Mouse (Mus musculus): ENCODE measurements around the gene Cyp2d9. TPM values are rescaled to one million over a fixed set of nuclear protein-coding genes. Genes with fewer than 3 reads are reported as not detected.
"Not testable (repeated sequence)": the region's sequence is repeated elsewhere in the genome, so short reads cannot be mapped to it uniquely, and the experiment has no call there.

The Cyp2d9 gene
- polyA plus RNA-seq, 1 experiment from 2014 or later = not detected

DNA sequence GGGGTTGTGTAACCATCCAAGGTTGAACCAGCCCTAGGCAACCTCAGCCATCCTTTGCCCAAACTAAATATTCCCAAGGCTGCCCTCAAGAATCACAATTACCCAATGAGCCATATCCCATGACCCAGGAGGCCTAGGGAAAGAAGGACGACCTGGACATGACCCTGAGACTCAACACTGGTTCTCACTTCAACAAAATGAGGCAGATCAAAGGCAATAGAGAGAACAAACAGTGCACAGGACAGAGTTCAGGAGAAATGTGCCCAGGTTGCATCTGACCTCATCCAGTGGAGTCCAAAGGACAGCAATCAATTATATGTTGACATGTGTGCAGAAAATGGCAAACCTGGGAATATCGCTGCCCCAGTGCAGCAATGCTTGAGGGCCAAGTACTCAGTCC, 16.8 kb downstream of the Cyp2d9 start:
- not testable (repeated sequence) for H3K27me3 ChIP-seq; H3K9me3 ChIP-seq (replicated peaks); H3K4me1 ChIP-seq (replicated peaks); H3K9ac ChIP-seq; H3K4me3 ChIP-seq; H3K27ac ChIP-seq; H3K36me3 ChIP-seq; H3K4me2 ChIP-seq; ATAC-seq (replicated peaks; ENCODE audit: insufficient number of reproducible peaks, insufficient read depth, low FRiP score, low read depth)
- WGBS = 66% methylated on average over 2 of the region's 2 CpGs

DNA sequence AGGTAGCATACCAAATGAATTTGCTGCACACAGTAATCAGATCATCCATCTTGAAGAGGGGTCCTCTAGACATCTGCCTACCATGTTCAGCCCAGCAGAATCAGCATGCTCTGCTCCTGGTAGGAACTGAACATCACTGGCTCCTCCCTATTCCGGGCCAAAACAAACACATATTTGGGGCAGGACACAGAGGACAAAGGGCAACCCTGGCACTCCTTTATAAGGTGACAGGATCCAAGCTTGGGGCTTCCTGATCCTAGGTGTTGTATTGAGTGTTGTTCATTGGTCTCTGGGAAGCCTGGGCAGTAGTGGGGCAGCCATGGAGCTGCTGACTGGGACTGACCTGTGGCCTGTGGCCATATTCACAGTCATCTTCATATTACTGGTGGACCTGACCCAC, 18.9 kb downstream of the Cyp2d9 start:
- not testable (repeated sequence) for ATAC-seq (replicated peaks; ENCODE audit: insufficient number of reproducible peaks, insufficient read depth, low FRiP score, low read depth); H3K27ac ChIP-seq; H3K27me3 ChIP-seq; H3K4me3 ChIP-seq; H3K9me3 ChIP-seq (replicated peaks); H3K36me3 ChIP-seq; H3K9ac ChIP-seq; H3K4me1 ChIP-seq (replicated peaks); H3K4me2 ChIP-seq
- 73% methylated on average over 1 of the region's 1 CpGs for WGBS

DNA sequence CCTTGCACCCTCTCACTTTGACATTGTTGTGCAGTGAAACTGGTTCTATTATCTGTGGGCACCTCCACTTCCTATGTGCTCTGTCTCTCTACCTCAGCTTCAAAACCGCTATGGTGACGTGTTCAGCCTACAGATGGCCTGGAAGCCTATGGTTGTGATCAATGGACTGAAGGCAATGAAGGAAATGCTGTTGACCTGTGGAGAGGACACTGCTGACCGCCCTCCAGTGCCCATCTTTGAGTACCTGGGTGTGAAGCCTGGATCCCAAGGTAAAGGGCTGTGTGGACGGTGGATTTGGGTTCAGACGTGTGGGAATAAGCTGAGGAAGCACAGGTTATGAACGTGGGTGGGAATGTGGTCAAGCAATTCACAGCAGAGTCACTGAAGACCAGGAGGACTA, 20.3 kb downstream of the Cyp2d9 start:
- WGBS = 79% methylated on average over 6 of the region's 6 CpGs
- not testable (repeated sequence) for H3K9ac ChIP-seq; H3K4me1 ChIP-seq (replicated peaks); H3K9me3 ChIP-seq (replicated peaks); H3K27me3 ChIP-seq; ATAC-seq (replicated peaks; ENCODE audit: insufficient number of reproducible peaks, insufficient read depth, low FRiP score, low read depth); H3K4me3 ChIP-seq; H3K27ac ChIP-seq; H3K4me2 ChIP-seq; H3K36me3 ChIP-seq

DNA sequence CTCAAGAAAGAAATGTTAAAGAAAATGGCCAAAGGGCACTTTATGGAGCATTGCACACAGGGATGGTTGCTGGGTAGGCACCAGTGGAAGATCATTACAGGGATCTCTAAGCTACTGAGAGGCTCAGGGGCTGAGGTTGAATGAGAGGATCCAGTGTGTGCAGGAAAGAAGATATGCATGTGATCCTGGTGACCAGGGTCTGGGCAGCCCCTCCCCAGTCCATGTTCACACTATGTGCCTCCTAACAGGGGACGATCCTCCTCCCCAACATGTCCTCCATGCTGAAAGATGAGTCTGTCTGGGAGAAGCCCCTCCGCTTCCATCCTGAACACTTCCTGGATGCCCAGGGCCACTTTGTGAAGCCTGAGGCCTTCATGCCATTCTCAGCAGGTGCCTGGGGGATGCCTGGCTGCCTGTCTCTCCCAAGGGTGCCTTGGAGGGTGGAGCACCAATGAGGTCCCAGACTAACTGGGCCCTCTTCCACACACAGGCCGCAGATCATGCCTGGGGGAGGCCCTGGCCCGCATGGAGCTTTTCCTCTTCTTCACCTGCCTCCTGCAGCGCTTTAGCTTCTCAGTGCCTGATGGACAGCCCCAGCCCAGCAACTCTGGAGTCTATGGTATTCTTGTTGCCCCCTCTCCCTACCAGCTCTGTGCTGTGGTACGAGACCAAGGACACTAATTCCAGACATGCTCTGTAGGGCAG, 23.0 kb downstream of the Cyp2d9 start:
- not testable (repeated sequence) for H3K4me3 ChIP-seq; H3K27me3 ChIP-seq; H3K36me3 ChIP-seq; ATAC-seq (replicated peaks; ENCODE audit: insufficient number of reproducible peaks, insufficient read depth, low FRiP score, low read depth); H3K9me3 ChIP-seq (replicated peaks); H3K4me2 ChIP-seq; H3K9ac ChIP-seq; H3K4me1 ChIP-seq (replicated peaks); H3K27ac ChIP-seq
- WGBS = 71% methylated on average over 6 of the region's 6 CpGs

DNA sequence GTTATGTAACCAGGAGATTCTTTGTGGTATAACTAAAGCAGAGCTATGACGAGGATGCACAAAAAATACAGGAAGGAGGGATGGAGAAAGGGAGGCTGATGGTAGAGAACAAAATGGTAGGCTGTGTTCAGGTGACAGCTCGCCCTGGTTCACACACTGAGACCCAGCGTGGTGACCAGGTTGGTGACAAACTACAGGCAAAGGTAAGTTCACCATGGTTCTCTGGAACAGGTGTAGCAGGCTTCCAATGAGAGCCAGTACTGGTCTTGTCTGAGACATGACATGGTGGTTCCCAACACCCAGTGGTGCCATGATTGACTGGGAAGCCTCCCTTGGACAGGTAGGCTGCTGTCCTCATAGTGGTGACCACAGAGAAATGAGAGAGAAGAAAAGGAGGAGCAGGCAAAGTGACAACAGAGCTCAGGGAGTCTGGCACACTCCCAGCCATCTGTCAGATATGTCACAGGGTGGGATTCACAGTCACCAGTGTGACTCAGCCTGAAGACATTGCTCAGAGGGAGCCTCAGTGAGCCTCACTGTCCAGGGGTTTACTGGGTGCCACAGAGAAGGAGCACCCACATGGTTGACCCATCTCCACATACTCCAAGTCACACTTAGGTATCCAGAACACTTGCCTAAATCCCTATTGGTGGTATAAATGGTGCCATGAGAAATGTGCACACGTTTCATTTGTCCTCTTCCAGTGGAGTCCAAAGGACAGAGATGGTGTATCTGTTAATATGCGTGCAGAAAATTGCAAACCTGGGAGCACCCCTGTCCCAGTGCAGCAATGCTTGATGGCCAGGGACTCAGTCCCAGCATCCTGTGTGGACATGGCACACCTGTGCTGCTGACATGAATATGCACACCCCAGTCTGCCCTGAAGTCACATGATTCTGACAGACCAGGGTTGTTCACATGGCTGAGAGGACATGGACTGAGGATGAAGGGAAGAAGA, 24.1 kb downstream of the Cyp2d9 start:
- no peak for ATAC-seq (replicated peaks; ENCODE audit: insufficient number of reproducible peaks, insufficient read depth, low FRiP score, low read depth)
- H3K9ac ChIP-seq = no peak overlapping the region
- H3K27ac ChIP-seq = no peak overlapping the region
- no peak overlapping the region for H3K4me2 ChIP-seq
- no peaks in the 10 kb centered on the region for H3K4me1 ChIP-seq (replicated peaks)
- no peaks in the 10 kb centered on the region for H3K36me3 ChIP-seq
- H3K27me3 ChIP-seq = no peaks in the 10 kb centered on the region
- H3K4me3 ChIP-seq = no peak overlapping the region
- 61% methylated on average over 5 of the region's 5 CpGs for WGBS
- no peaks in the 10 kb centered on the region for H3K9me3 ChIP-seq (replicated peaks)

DNA sequence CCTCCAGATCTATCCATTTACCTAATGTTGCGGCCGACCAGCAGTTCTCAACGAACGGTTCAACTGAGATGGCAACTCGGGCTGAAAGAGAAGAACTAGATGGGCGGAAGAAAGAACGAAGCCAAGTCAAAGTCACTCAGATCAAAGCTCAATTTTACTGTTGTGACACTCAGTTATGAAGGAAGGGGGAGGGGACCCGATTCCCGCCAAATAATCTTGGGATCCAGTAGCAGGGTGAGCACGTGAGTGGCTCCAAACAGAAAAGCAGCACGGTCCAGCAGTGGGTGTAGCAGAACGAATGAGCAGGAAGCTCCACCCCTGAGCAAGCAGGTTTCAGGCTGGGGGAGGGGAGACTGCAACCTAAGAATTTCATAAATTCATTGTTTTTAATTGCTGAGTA, 26.0 kb downstream of the Cyp2d9 start:
- not testable (repeated sequence) for H3K4me3 ChIP-seq; H3K9ac ChIP-seq; ATAC-seq (replicated peaks; ENCODE audit: insufficient number of reproducible peaks, insufficient read depth, low FRiP score, low read depth); H3K4me2 ChIP-seq; H3K27me3 ChIP-seq; H3K36me3 ChIP-seq; H3K27ac ChIP-seq; H3K9me3 ChIP-seq (replicated peaks); H3K4me1 ChIP-seq (replicated peaks)
- WGBS = 75% methylated on average over 12 of the region's 12 CpGs

DNA sequence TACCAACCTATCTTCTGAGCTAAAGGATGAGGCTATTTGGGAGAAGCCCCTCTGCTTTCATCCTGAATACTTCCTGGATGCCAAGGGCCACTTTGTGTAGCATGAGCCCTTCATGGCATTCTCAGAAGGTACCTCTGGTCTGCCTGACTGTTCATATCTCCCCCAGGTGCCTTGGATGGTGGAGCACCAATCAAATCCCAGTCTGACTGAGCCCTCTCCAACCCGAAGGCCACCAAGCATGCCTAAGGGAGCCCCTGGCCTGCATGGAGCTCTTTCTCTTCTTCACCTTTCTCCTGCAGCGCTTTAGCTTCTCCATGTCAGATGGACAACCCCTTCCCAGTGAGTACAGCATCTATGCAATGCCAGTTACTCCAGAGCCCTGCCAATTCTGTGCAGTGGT, 31.5 kb downstream of the Cyp2d9 start:
- no peaks in the 10 kb centered on the region for H3K9me3 ChIP-seq (replicated peaks)

DNA sequence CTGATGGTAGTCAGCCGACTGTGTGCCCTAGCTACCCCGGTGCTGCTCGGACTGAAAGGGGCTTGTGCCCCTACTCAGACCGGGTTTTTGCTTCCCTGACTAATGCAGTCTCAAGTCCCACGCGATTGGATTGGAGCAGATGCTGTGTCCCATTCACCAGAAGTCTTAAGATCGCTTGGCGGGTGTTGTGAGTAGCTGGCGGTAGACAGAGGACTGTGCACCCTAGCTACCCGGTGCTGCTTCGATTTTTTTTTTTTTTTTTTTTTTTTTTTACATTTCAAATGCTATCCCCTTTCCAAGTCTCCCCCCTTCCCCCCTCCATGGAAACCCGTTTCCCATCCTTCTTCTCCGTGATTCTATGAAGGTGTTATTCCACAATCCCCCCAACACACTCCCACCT, 61.0 kb downstream of the Cyp2d9 start:
- H3K9ac ChIP-seq; H3K27ac ChIP-seq; H3K4me2 ChIP-seq; H3K27me3 ChIP-seq; H3K9me3 ChIP-seq (replicated peaks); ATAC-seq (replicated peaks; ENCODE audit: insufficient number of reproducible peaks, insufficient read depth, low FRiP score, low read depth); H3K4me3 ChIP-seq; H3K36me3 ChIP-seq; H3K4me1 ChIP-seq (replicated peaks): not testable (repeated sequence)
- 59% methylated on average over 13 of the region's 13 CpGs for WGBS

More for the DNA sequence above, 31.5 kb downstream of the Cyp2d9 start:
- H3K36me3 ChIP-seq = no peaks in the 10 kb centered on the region
- no peak for ATAC-seq (replicated peaks; ENCODE audit: insufficient number of reproducible peaks, insufficient read depth, low FRiP score, low read depth)
- no peaks in the 10 kb centered on the region for H3K4me1 ChIP-seq (replicated peaks)
- H3K27ac ChIP-seq = no peak overlapping the region
- WGBS = 63% methylated on average over 2 of the region's 2 CpGs
- no peak overlapping the region for H3K4me3 ChIP-seq
- no peak overlapping the region for H3K4me2 ChIP-seq
- H3K27me3 ChIP-seq = no peaks in the 10 kb centered on the region
- no peak overlapping the region for H3K9ac ChIP-seq

Small RNAs within 50 kb of the gene (microRNA-seq; reads per million reads assigned to microRNA genes)
- gene Gm25990 = not detected
- not detected for gene Gm27331
- gene Gm27622 = not detected
- not detected for gene Gm27825
- gene Mir7684 = not detected

Other genes starting within 250 kb of the Cyp2d9 start
- gene Shisa8, start 220.6 kb upstream of the Cyp2d9 start, polyA plus RNA-seq (2015; fragmentation: Nextera tagmentation; extraction: Ambion mirVana) = 0.22 and 0.25 TPM in 2 replicates
- gene Tnfrsf13c, start 209.1 kb upstream of the Cyp2d9 start, polyA plus RNA-seq (2015; fragmentation: Nextera tagmentation; extraction: Ambion mirVana) = not detected in 2 replicates
- 54.0 and 55.7 TPM in 2 replicates for gene Cenpm, start 188.7 kb upstream of the Cyp2d9 start, polyA plus RNA-seq (2015; fragmentation: Nextera tagmentation; extraction: Ambion mirVana)
- not detected in 2 replicates for gene 1500009C09Rik, start 181.0 kb upstream of the Cyp2d9 start, polyA plus RNA-seq (2015; fragmentation: Nextera tagmentation; extraction: Ambion mirVana)
- gene Sept3, start 158.5 kb upstream of the Cyp2d9 start, polyA plus RNA-seq (2015; fragmentation: Nextera tagmentation; extraction: Ambion mirVana) = 3.4 and 5.2 TPM in 2 replicates
- gene Wbp2nl, start 134.5 kb upstream of the Cyp2d9 start, polyA plus RNA-seq (2015; fragmentation: Nextera tagmentation; extraction: Ambion mirVana) = 0.13 and 0.23 TPM in 2 replicates
- gene Naga, start 94.5 kb upstream of the Cyp2d9 start, polyA plus RNA-seq (2015; fragmentation: Nextera tagmentation; extraction: Ambion mirVana) = 39.1 and 52.3 TPM in 2 replicates
- 6.3 and 11.5 TPM in 2 replicates for gene Pheta2, start 94.5 kb upstream of the Cyp2d9 start, polyA plus RNA-seq (2015; fragmentation: Nextera tagmentation; extraction: Ambion mirVana)
- gene Smdt1, start 94.5 kb upstream of the Cyp2d9 start, polyA plus RNA-seq (2015; fragmentation: Nextera tagmentation; extraction: Ambion mirVana) = 334 and 337 TPM in 2 replicates
- 483 and 678 TPM in 2 replicates for gene Ndufa6, start 79.1 kb upstream of the Cyp2d9 start, polyA plus RNA-seq (2015; fragmentation: Nextera tagmentation; extraction: Ambion mirVana)
- gene Cyp2d22, start 53.2 kb upstream of the Cyp2d9 start, polyA plus RNA-seq (2015; fragmentation: Nextera tagmentation; extraction: Ambion mirVana) = 12.3 and 14.2 TPM in 2 replicates
- gene Cyp2d11, start 39.4 kb upstream of the Cyp2d9 start, polyA plus RNA-seq (2015; fragmentation: Nextera tagmentation; extraction: Ambion mirVana) = not detected in 2 replicates
- 1.0 TPM in 1 of 2 replicates, not detected in the other for gene Cyp2d10, start 26.2 kb upstream of the Cyp2d9 start, polyA plus RNA-seq (2015; fragmentation: Nextera tagmentation; extraction: Ambion mirVana)
- not detected in 2 replicates for gene Cyp2d12, start 121.6 kb downstream of the Cyp2d9 start, polyA plus RNA-seq (2015; fragmentation: Nextera tagmentation; extraction: Ambion mirVana)
- gene Cyp2d34, start 187.5 kb downstream of the Cyp2d9 start, polyA plus RNA-seq (2015; fragmentation: Nextera tagmentation; extraction: Ambion mirVana) = not detected in 2 replicates

All from heart, embryonic 15.5 days (tissue).